Mouse (Mus musculus): ENCODE data around the gene Lamtor1.

Lamtor1 gene

GRCm38 (mm10) chr7:101955276-101955675 is 49.6 kb downstream of the Lamtor1 start:
- no peak for DNase-seq (ENCODE audit: low read depth, low spot score)

- peak; percentile 20 for DNase-seq (ENCODE audit: low read depth, low spot score)
Observed at GRCm38 (mm10) chr7:101955862-101956261, 50.2 kb downstream of the Lamtor1 start.

GRCm38 (mm10) chr7:101956481-101956880 is 50.8 kb downstream of the Lamtor1 start:
- DNase-seq (ENCODE audit: low read depth, low spot score) = no peak

- no peak for DNase-seq (ENCODE audit: low read depth, low spot score)
Observed at GRCm38 (mm10) chr7:101956911-101957310, 51.2 kb downstream of the Lamtor1 start.

- no peak for DNase-seq (ENCODE audit: low read depth, low spot score)
Observed at GRCm38 (mm10) chr7:101962829-101963228, 57.1 kb downstream of the Lamtor1 start.

GRCm38 (mm10) chr7:101963621-101964020 is 57.9 kb downstream of the Lamtor1 start:
- no peak for DNase-seq (ENCODE audit: low read depth, low spot score)

GRCm38 (mm10) chr7:101964551-101964950 is 58.8 kb downstream of the Lamtor1 start:
- no peak for DNase-seq (ENCODE audit: low read depth, low spot score)

- DNase-seq (ENCODE audit: low read depth, low spot score) = no peak
Observed at GRCm38 (mm10) chr7:101965606-101966005, 59.9 kb downstream of the Lamtor1 start.

- DNase-seq (ENCODE audit: low read depth, low spot score) = no peak
Observed at GRCm38 (mm10) chr7:101967256-101967655, 61.6 kb downstream of the Lamtor1 start.

GRCm38 (mm10) chr7:101968751-101969150 is 63.0 kb downstream of the Lamtor1 start:
- DNase-seq (ENCODE audit: low read depth, low spot score) = no peak

- peak; percentile 87 for DNase-seq (ENCODE audit: low read depth, low spot score)
Observed at GRCm38 (mm10) chr7:101969694-101970428, 64.2 kb downstream of the Lamtor1 start.

GRCm38 (mm10) chr7:101970429-101970775 is 64.7 kb downstream of the Lamtor1 start:
- DNase-seq (ENCODE audit: low read depth, low spot score) = peak; percentile 88

GRCm38 (mm10) chr7:101970821-101971461 is 65.2 kb downstream of the Lamtor1 start:
- DNase-seq (ENCODE audit: low read depth, low spot score) = peak; percentile 80

GRCm38 (mm10) chr7:101971721-101972120 is 66.0 kb downstream of the Lamtor1 start:
- peak; percentile 44 for DNase-seq (ENCODE audit: low read depth, low spot score)

GRCm38 (mm10) chr7:101973730-101974129 is 68.0 kb downstream of the Lamtor1 start:
- DNase-seq (ENCODE audit: low read depth, low spot score) = no peak

GRCm38 (mm10) chr7:101974505-101974904 is 68.8 kb downstream of the Lamtor1 start:
- no peak for DNase-seq (ENCODE audit: low read depth, low spot score)

All from R1 (cell line).